Comparison of ENCODE assay signal across 8 mouse cellular contexts in the genomic region with DNA sequence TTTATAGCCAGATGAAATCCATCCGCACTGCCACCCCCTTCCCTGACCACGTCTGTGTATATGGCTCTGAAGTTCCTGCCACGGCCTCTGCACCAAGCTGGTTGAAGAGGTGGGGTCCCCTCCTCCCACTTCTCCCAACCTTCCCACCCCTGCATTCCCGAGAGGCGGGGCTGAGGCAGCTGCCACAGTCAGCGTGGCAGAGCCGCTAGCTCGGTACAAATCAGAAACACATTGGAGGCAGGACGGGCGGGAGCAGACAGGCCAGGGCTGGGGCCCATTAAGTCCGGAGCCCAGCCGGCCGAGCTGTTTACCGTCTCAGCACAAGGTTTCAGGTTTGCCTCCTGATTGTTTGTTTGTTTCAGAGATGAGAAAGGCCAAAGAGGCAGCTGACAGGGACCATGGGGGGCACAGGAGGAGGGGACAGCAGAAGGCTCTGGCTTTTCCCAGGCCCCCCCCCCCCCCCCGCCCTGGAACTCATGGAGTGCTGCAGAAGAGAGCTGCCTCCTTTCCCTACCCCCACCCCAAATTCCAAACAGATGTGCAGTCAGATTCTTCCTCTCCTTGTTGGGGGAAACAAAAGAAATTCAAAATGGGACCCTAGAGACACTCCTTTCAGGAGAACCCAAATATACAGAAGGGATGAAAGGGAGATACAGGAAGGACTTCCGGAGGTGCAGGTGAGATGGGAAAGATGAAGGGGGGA. TPM values are rescaled to one million over a fixed set of nuclear protein-coding genes. Genes with fewer than 3 reads are reported as not detected.
DNase-seq lines count a peak whose midpoint lies in the region; ATAC-seq lines count a peak whose summit lies in the region.

No protein-coding gene starts in this region.

- peak; percentile 63; the same call in 1 of the 2 replicates for ATAC-seq in heart, embryonic 11.5 days (replicated peaks; ENCODE audit: insufficient number of reproducible peaks, low FRiP score, low TSS enrichment)
- peak; percentile 83 for ATAC-seq in hindbrain, embryonic 11.5 days (ENCODE audit: low FRiP score)
- ATAC-seq in midbrain, embryonic 12.5 days (ENCODE audit: low FRiP score, low read depth), result peak; percentile 77
- no peak for ATAC-seq in granulocyte monocyte progenitor cell, adult 5-6 weeks (replicated peaks; ENCODE audit: poor library complexity, severe bottlenecking)

- no peaks in the 10 kb centered on the region for H3K4me1 ChIP-seq in heart, embryonic 11.5 days (ENCODE audit: control insufficient read depth, insufficient read depth, low read length)
- no peaks in the 10 kb centered on the region for H3K4me1 ChIP-seq in hindbrain, embryonic 11.5 days (replicated peaks; ENCODE audit: control insufficient read depth, insufficient read depth, low read length)
- peaks cover 16% of the 10 kb centered on the region for H3K4me1 ChIP-seq in midbrain, embryonic 12.5 days

- H3K36me3 ChIP-seq in heart, embryonic 11.5 days (ENCODE audit: control insufficient read depth, insufficient read depth, low read length), result no peaks in the 10 kb centered on the region
- no peaks in the 10 kb centered on the region for H3K36me3 ChIP-seq in hindbrain, embryonic 11.5 days (ENCODE audit: control insufficient read depth, insufficient read depth, low read length)
- no peaks in the 10 kb centered on the region for H3K36me3 ChIP-seq in midbrain, embryonic 12.5 days

- peaks cover 10% of the 10 kb centered on the region; the same call in 1 of the 2 replicates for H3K27me3 ChIP-seq in heart, embryonic 11.5 days (ENCODE audit: control insufficient read depth, insufficient read depth, low read length)
- peaks cover 9% of the 10 kb centered on the region; the same call in 1 of the 2 replicates for H3K27me3 ChIP-seq in hindbrain, embryonic 11.5 days (ENCODE audit: control insufficient read depth, insufficient read depth, low read length)
- H3K27me3 ChIP-seq in midbrain, embryonic 12.5 days, result peaks cover 93% of the 10 kb centered on the region

- no peaks in the 10 kb centered on the region for H3K9me3 ChIP-seq in heart, embryonic 11.5 days (replicated peaks; ENCODE audit: control insufficient read depth, low read length)
- H3K9me3 ChIP-seq in hindbrain, embryonic 11.5 days (ENCODE audit: control insufficient read depth, low read length), result no peaks in the 10 kb centered on the region
- H3K9me3 ChIP-seq in midbrain, embryonic 12.5 days, result no peaks in the 10 kb centered on the region

- H3K9ac ChIP-seq in heart, embryonic 11.5 days (ENCODE audit: low read depth, low read length), result 0 out of 2 replicates have a peak overlapping the region, but pooled peaks have one; percentile 34
- no peak overlapping the region for H3K9ac ChIP-seq in hindbrain, embryonic 11.5 days (ENCODE audit: low read depth, low read length)
- H3K9ac ChIP-seq in midbrain, embryonic 12.5 days (replicated peaks), result no peak overlapping the region; the same call in 1 of the 2 replicates

- no peak for DNase-seq in heart, adult 18-20 months
- peak; percentile 47 for DNase-seq in R1 (ENCODE audit: low read depth, low spot score)
- peak; percentile 55 for DNase-seq in hindbrain, embryonic 11.5 days (ENCODE audit: low spot score)
- DNase-seq in adrenal gland, postnatal 4 days (ENCODE audit: low spot score in 2 of 2), result no peak
- DNase-seq in ovary, postnatal 36 days (ENCODE audit: low spot score), result no peak

- peak overlapping the region; percentile 45 for H3K4me2 ChIP-seq in heart, embryonic 11.5 days
- H3K4me2 ChIP-seq in hindbrain, embryonic 11.5 days (replicated peaks; ENCODE audit: low read depth, low read length), result no peak overlapping the region
- H3K4me2 ChIP-seq in midbrain, embryonic 12.5 days (replicated peaks), result peak overlapping the region; percentile 38

- no peak overlapping the region for H3K4me3 ChIP-seq in heart, embryonic 11.5 days (ENCODE audit: low read depth, low read length)
- no peak overlapping the region for H3K4me3 ChIP-seq in hindbrain, embryonic 11.5 days (ENCODE audit: low read depth, low read length)
- H3K4me3 ChIP-seq in midbrain, embryonic 12.5 days, result no peak overlapping the region

- 25% methylated on average over 16 of the region's 16 CpGs for WGBS in heart, embryonic 11.5 days (ENCODE audit: insufficient replicate concordance)
- WGBS in hindbrain, embryonic 11.5 days, result 28% methylated on average over 15 of the region's 16 CpGs
- 32% methylated on average over 16 of the region's 16 CpGs for WGBS in midbrain, embryonic 12.5 days

- peak overlapping the region; percentile 35; the same call in 1 of the 2 replicates for H3K27ac ChIP-seq in heart, embryonic 11.5 days (ENCODE audit: low read depth, low read length)
- no peak overlapping the region for H3K27ac ChIP-seq in hindbrain, embryonic 11.5 days (ENCODE audit: low read depth, low read length)
- 0 out of 2 replicates have a peak overlapping the region, but pooled peaks have one; percentile 25 for H3K27ac ChIP-seq in midbrain, embryonic 12.5 days (replicated peaks)

RNA-seq across cellular contexts. Expression of gene Pja1, which starts 22.1 kb away (rescaled TPM):
- polyA plus RNA-seq in heart, embryonic 11.5 days (2014; fragmentation: Nextera tagmentation; extraction: Ambion mirVana), result 97.3 and 110 TPM in 2 replicates
- 10 to 100 TPM; 22.4 to 24.6 TPM for total RNA-seq in heart, adult 18-20 months (2021)
- polyA plus RNA-seq in hindbrain, embryonic 11.5 days (2014; fragmentation: Nextera tagmentation; extraction: Ambion mirVana), result 194 and 218 TPM in 2 replicates
- 243 and 249 TPM in 2 replicates for polyA plus RNA-seq in midbrain, embryonic 12.5 days (2016; fragmentation: Nextera tagmentation; extraction: Ambion mirVana)
- total RNA-seq in adrenal gland, postnatal 4 days (2021), result 100 to 1,000 TPM; 119 to 124 TPM
- 20.8 and 23.3 TPM in 2 replicates for total RNA-seq in granulocyte monocyte progenitor cell, adult 5-6 weeks (2014; fragmentation: Nextera tagmentation)
- 29.5 and 37.8 TPM in 2 replicates for total RNA-seq in granulocyte monocyte progenitor cell, adult 5-6 weeks (2017)

Comparison
In these comparisons a context has a peak if more than half of its experiments do, and no peak if none do; other contexts are left out.
1. DNase-seq: peak in R1 (single experiment) and hindbrain, embryonic 11.5 days (single experiment); none in heart, adult 18-20 months (0 of 2), adrenal gland, postnatal 4 days (0 of 2) and ovary, postnatal 36 days (single experiment).